Mouse (Mus musculus) liver, embryonic 11.5 days (tissue): Measurements from ENCODE around the gene Auh. TPM values are rescaled to one million over a fixed set of nuclear protein-coding genes. Genes with fewer than 3 reads are reported as not detected.

Source experiments
- ATAC-seq: fragments of 200-750 bp; cut with Nextera tagmentation; replicated peaks from 2 replicates; pipeline ENCODE4 v1.8.0; 2017; ENCODE audit warnings: moderate number of reproducible peaks, mild to moderate bottlenecking, moderate TSS enrichment, moderate library complexity; ENCODE audit not compliant: low FRiP score
- DNase-seq: peaks from one replicate; pipeline ENCODE4 v3.0.0-alpha.2; 2017; ENCODE audit warnings: low spot score
- H3K27ac ChIP-seq: fragments of 300-500 bp; sonication (generic); 2 replicates; pipeline ENCODE4 v1.5.1; 2014; ENCODE audit warnings: mild to moderate bottlenecking, low read depth, low read length, control low read depth
- H3K27me3 ChIP-seq: fragments of 300-500 bp; sonication (generic); replicated peaks from 2 replicates; pipeline ENCODE4 v1.6.1; 2014; ENCODE audit warnings: low read length, mixed read lengths; ENCODE audit not compliant: control insufficient read depth, insufficient read depth
- H3K36me3 ChIP-seq: fragments of 300-500 bp; sonication (generic); 2 replicates; pipeline ENCODE4 v1.6.1; 2014; ENCODE audit warnings: mild to moderate bottlenecking, low read length, moderate library complexity, mixed read lengths; ENCODE audit not compliant: control insufficient read depth, insufficient read depth
- H3K4me1 ChIP-seq: fragments of 300-500 bp; sonication (generic); replicated peaks from 2 replicates; pipeline ENCODE4 v1.6.1; 2014; ENCODE audit warnings: low read length, mixed read lengths; ENCODE audit not compliant: control insufficient read depth, insufficient read depth
- H3K4me2 ChIP-seq: fragments of 300-500 bp; sonication (generic); 2 replicates; pipeline ENCODE4 v1.6.1; 2014; ENCODE audit warnings: mild to moderate bottlenecking, control low read depth, moderate library complexity
- H3K4me3 ChIP-seq: fragments of 300-500 bp; sonication (generic); 2 replicates; pipeline ENCODE4 v1.5.1; 2014; ENCODE audit warnings: low read depth, low read length, control low read depth
- H3K9ac ChIP-seq: fragments of 300-500 bp; sonication (generic); 2 replicates; pipeline ENCODE4 v1.6.1; 2014; ENCODE audit warnings: low read depth, low read length, control low read depth
- H3K9me3 ChIP-seq: fragments of 300-500 bp; sonication (generic); 2 replicates; pipeline ENCODE4 v1.6.1; 2016; ENCODE audit warnings: low read length, inconsistent platforms, mixed read lengths; ENCODE audit not compliant: control insufficient read depth
- WGBS: fragments of 180-500 bp; shearing (Covaris S2); extraction: QIAGEN DNeasy Blood & Tissue Kit; methylation state at CpG from one replicate; pipeline ENCODE4 v1.1.7; 2014; 5-methylcytosine and 5-hydroxymethylcytosine counted together
- polyA plus RNA-seq: library from polyadenylated mRNA; unstranded; fragments of >200 nt; fragmentation: Nextera tagmentation; extraction: Ambion mirVana; gene quantifications from 2 replicates; pipeline ENCODE4 v1.2.1, GENCODE M21; 2014

The Auh gene
- 35.4 and 36.4 TPM in 2 replicates for polyA plus RNA-seq

DNA sequence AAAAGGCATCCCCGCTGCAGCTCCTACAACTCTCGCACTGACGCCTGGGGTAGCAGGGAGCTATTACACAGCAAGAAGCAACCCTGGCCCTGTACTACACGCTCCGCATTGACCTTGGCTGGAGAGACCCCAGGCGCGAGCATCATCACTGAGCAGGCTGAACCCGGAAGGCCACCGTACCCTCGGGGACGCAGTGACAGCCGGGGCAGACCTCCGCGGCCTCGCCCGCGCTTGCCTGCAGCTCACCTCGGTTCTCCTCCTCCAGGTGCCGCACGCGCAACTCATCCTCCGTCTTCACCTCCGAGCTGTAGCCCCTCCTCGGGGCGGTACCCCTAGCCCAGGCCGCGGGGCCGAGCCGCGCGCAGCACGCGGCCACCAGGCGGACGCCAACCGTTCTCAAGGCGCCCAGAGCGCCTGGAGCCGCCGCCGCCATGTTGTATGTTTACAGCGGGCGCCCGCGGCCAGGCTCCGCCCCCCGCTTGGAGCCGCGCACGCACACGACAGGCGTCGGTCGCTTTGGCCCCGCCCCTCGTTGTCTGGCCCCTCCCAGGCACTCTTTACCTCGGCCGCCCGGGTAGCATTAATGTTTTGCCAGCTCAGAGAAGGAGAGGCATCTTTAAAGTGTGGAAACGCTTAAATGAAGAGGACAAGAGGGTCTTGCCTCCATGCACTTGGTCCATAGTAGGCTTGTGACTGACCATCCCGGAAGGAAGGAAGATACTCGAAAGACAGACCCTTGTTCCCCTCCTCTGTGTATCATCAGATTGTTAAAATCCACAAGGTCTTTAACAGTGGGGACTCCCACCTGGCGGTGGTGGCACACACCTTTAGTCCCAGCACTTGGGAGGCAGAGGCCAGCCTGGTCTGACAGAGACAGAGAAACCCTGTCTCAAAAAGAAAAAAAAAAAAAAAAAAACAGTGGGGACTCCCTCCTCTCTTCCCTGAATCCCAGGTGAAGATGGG lies at the start of gene Auh:
TSS of gene Auh (minus strand) at position 473 of the 963 bp plus-strand sequence.
- WGBS: under 1% methylated on average over 63 of the region's 63 CpGs
- H3K4me2 ChIP-seq: peak within 1 kb of the TSS; percentile 84
- H3K4me3 ChIP-seq: peak within 1 kb of the TSS; percentile 88
- H3K27me3 ChIP-seq: no peaks in the 10 kb centered on the region
- H3K27ac ChIP-seq: peak within 1 kb of the TSS; percentile 54
- H3K9ac ChIP-seq: peak within 1 kb of the TSS; percentile 87
- H3K4me1 ChIP-seq: peaks cover 10% of the 10 kb centered on the region
- H3K36me3 ChIP-seq: no peaks in the 10 kb centered on the region
- no peaks in the 10 kb centered on the region for H3K9me3 ChIP-seq
- DNase-seq: peak; percentile 87
- ATAC-seq: peak; percentile 96

DNA sequence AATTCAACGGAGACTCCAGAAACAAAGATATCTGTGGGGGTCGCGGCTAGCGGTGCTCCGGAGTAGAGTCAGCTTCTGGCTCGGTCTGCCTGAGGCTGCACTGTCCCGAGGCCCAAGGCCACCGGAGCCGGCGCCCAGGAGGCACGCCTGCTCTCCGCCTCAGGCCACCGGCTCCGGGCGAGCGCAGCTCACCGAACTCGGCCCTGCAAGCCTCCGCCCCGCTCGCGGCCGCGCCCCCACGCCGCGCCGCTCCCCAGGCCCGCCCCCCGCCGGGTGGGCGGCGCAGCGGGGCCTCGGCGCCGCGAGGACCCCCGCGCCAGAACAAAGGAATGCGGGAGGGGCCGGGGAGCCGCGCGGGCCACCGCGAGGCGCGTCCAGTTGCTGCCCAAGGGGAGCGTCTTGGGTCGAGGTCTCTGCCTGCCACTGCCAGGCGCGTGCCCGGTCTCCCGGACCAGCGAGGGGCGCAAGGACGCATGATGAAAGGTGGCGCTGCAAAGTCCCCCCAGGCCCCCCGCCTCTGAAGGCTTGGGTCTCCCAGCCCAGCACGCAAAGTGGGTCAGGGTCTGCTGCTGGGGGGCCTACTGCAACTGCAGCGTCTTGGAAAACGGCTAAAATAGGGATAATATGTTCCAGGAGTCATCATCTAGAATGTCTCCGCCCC lies 49.0 kb upstream of the Auh start:
- Histone ChIP-seq H3K4me3 (peak overlapping the region; percentile 60), H3K36me3 (no peaks in the 10 kb centered on the region), H3K9ac (peak overlapping the region; percentile 40; the same call in 1 of the 2 replicates), H3K9me3 (no peaks in the 10 kb centered on the region), H3K27me3 (peaks cover 52% of the 10 kb centered on the region), H3K27ac (no peak overlapping the region), H3K4me2 (peak overlapping the region; percentile 89), H3K4me1 (peaks cover 31% of the 10 kb centered on the region)
- ATAC-seq (no peak), DNase-seq (peak; percentile 48)
- 1% methylated on average over 60 of the region's 64 CpGs for WGBS

- no peak overlapping the region; the same call in 1 of the 2 replicates for H3K4me3 ChIP-seq
- peaks cover 52% of the 10 kb centered on the region for H3K27me3 ChIP-seq
- no peak overlapping the region for H3K9ac ChIP-seq
- H3K36me3 ChIP-seq: no peaks in the 10 kb centered on the region
- H3K4me1 ChIP-seq: peaks cover 31% of the 10 kb centered on the region
- peak overlapping the region; percentile 89 for H3K4me2 ChIP-seq
- no peak for DNase-seq
- 29% methylated on average over 4 of the region's 4 CpGs for WGBS
- H3K27ac ChIP-seq: no peak overlapping the region
- H3K9me3 ChIP-seq: no peaks in the 10 kb centered on the region
- no peak for ATAC-seq
These were observed 48.3 kb upstream of the Auh start for GRCm38 (mm10) chr13:52977757-52978156.

DNA sequence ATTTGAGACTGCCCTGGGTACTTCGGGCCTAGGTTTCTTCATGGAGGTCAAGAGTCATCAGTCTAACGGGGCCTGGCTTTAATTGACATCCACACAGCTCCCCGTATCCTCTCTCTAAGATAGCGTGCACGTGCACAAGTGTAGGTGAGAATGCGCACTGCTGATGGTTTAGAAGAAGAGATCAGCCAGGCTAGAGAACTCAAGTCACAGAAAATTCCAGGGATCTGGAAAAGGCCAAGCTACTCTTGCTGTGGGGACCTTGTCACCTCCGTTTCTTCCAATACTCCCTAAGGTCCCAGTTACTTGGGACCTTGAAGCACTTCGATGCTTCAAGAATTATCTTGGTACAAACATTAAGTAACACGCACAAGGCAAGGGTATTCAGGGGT lies 47.7 kb upstream of the Auh start:
- no peak overlapping the region for H3K4me3 ChIP-seq
- no peak overlapping the region for H3K4me2 ChIP-seq
- no peak for DNase-seq
- ATAC-seq: no peak
- peaks cover 29% of the 10 kb centered on the region for H3K4me1 ChIP-seq
- H3K9ac ChIP-seq: no peak overlapping the region
- 77% methylated on average over 9 of the region's 9 CpGs for WGBS
- no peak overlapping the region for H3K27ac ChIP-seq
- H3K9me3 ChIP-seq: no peaks in the 10 kb centered on the region
- H3K27me3 ChIP-seq: peaks cover 51% of the 10 kb centered on the region
- no peaks in the 10 kb centered on the region for H3K36me3 ChIP-seq

- H3K27me3 ChIP-seq: peaks cover 45% of the 10 kb centered on the region
- peaks cover 24% of the 10 kb centered on the region for H3K4me1 ChIP-seq
- H3K4me2 ChIP-seq: no peak overlapping the region
- no peaks in the 10 kb centered on the region for H3K36me3 ChIP-seq
- 58% methylated on average over 16 of the region's 16 CpGs for WGBS
- H3K9ac ChIP-seq: no peak overlapping the region
- no peak overlapping the region for H3K27ac ChIP-seq
- H3K4me3 ChIP-seq: no peak overlapping the region
- no peaks in the 10 kb centered on the region for H3K9me3 ChIP-seq
- no peak for ATAC-seq
- no peak for DNase-seq
These were observed 47.2 kb upstream of the Auh start for GRCm38 (mm10) chr13:52976510-52977220.

DNA sequence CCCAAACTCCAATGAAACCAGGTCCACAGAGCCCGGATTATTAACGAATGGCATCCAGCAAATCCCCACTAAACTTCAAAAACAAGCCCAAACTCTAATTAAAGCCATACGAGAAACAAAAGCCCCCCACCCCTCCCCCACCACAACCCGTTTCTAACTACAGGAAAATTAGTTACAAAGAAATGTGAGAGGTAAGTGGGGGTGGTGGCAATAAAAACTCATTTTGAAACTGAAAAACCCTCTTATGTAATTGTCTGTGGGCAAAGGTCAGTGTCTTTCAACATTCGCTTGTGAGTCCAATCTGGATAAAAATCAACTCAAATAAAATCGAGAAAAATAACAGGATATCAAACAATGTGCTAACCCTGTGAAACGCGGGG lies 46.6 kb upstream of the Auh start:
- WGBS: 49% methylated on average over 8 of the region's 8 CpGs
- H3K4me1 ChIP-seq: peaks cover 21% of the 10 kb centered on the region

DNA sequence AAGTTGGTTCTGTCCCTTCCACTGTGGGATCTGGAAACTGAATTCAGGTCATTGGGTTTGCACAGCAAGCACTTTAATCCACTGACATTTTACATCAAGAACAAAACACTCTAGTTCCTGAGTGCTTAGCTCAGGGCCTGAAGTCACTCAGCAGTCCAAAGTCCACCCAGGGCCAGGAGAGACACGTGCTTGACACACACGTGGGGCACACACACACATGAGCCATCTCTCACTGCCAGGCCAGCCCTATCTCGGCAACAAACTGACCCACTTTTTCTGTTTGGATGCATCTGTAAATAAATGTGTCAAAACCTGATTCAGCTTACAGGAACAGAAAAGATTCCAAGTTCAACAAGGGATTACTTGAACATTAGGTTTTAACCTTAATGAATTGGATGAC lies 45.2 kb upstream of the Auh start:
- H3K4me2 ChIP-seq: no peak overlapping the region
- DNase-seq (no peak), ATAC-seq (no peak)
- no peaks in the 10 kb centered on the region for H3K9me3 ChIP-seq
- H3K4me3 ChIP-seq: no peak overlapping the region
- no peaks in the 10 kb centered on the region for H3K36me3 ChIP-seq
- no peak overlapping the region for H3K9ac ChIP-seq
- 53% methylated on average over 3 of the region's 3 CpGs for WGBS
- H3K27ac ChIP-seq: no peak overlapping the region
- H3K4me1 ChIP-seq: peaks cover 19% of the 10 kb centered on the region
- H3K27me3 ChIP-seq: peaks cover 27% of the 10 kb centered on the region

More for the DNA sequence above, 46.6 kb upstream of the Auh start:
- no peaks in the 10 kb centered on the region for H3K36me3 ChIP-seq
- H3K27ac ChIP-seq: no peak overlapping the region
- H3K4me2 ChIP-seq: no peak overlapping the region
- no peaks in the 10 kb centered on the region for H3K9me3 ChIP-seq
- H3K9ac ChIP-seq: no peak overlapping the region
- ATAC-seq: no peak
- no peak for DNase-seq
- H3K4me3 ChIP-seq: no peak overlapping the region
- peaks cover 40% of the 10 kb centered on the region for H3K27me3 ChIP-seq

DNA sequence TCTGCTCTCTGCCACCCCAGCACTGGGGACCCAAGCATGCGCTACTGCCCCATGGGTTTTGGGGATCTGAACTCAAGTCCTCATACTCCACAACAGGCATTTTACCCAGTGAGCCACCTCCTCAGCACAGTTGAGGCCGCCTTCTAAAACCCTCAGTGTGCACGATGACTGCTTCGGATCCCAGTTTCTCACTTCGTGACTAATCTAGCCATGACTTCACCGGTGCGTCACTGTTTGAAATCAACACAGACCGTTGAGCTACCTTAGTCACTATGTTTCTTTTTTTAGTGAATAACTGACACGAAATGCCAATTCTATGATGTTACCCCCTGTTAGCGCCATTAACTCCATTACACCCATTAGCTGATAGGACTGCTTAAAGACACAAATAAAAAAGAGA lies 43.9 kb upstream of the Auh start:
- ATAC-seq (no peak), DNase-seq (no peak)
- H3K36me3 ChIP-seq: no peaks in the 10 kb centered on the region
- H3K4me2 ChIP-seq: no peak overlapping the region
- no peaks in the 10 kb centered on the region for H3K9me3 ChIP-seq
- peaks cover 11% of the 10 kb centered on the region; the same call in 1 of the 2 replicates for H3K4me1 ChIP-seq
- no peak overlapping the region for H3K4me3 ChIP-seq
- WGBS: 89% methylated on average over 10 of the region's 10 CpGs
- H3K27me3 ChIP-seq: peaks cover 16% of the 10 kb centered on the region
- no peak overlapping the region for H3K9ac ChIP-seq
- no peak overlapping the region for H3K27ac ChIP-seq
